Mouse (Mus musculus): ENCODE measurements at regions not wholly inside any gene's neighbourhood (a gene's known extent, or its start where the extent isn't known, plus 50 kb on each side); places are given as distances from the start of the nearest gene placed in this dataset.
"Not testable (repeated sequence)": the region's sequence is repeated elsewhere in the genome, so short reads cannot be mapped to it uniquely, and the experiment has no call there.

GRCm38 (mm10) chr13:3341416-3341815 is 196.4 kb upstream of the Gdi2 start:
- no peak for DNase-seq

- DNase-seq, result no peak
These were observed 194.3 kb upstream of the Gdi2 start for GRCm38 (mm10) chr13:3343611-3344010.

- not testable (repeated sequence) for DNase-seq
These were observed 183.0 kb upstream of the Gdi2 start for GRCm38 (mm10) chr13:3354912-3355311.

GRCm38 (mm10) chr13:3358079-3358608 is 179.7 kb upstream of the Gdi2 start:
- peak in 1 of 2 experiments; percentile 8 for DNase-seq

- peak; percentile 9 to 11 for DNase-seq
These were observed 178.7 kb upstream of the Gdi2 start for GRCm38 (mm10) chr13:3358996-3359750.

- peak; percentile 40 to 56 for DNase-seq
These were observed 178.1 kb upstream of the Gdi2 start for GRCm38 (mm10) chr13:3359751-3360260.

GRCm38 (mm10) chr13:3360503-3361490 is 177.1 kb upstream of the Gdi2 start:
- DNase-seq, result peak; percentile 47 to 77

- DNase-seq, result no peak
These were observed 165.2 kb upstream of the Gdi2 start for GRCm38 (mm10) chr13:3372701-3373100.

GRCm38 (mm10) chr13:3373522-3374220 is 164.2 kb upstream of the Gdi2 start:
- not testable (repeated sequence) for DNase-seq

GRCm38 (mm10) chr13:3374796-3375195 is 163.1 kb upstream of the Gdi2 start:
- no peak for DNase-seq

GRCm38 (mm10) chr13:3377801-3378200 is 160.1 kb upstream of the Gdi2 start:
- DNase-seq, result not testable (repeated sequence)

- not testable (repeated sequence) for DNase-seq
These were observed 132.1 kb upstream of the Gdi2 start for GRCm38 (mm10) chr13:3405783-3406182.

- DNase-seq, result peak; percentile 83 to 93
These were observed 131.4 kb upstream of the Gdi2 start for GRCm38 (mm10) chr13:3406236-3407017.

- not testable (repeated sequence) for DNase-seq
These were observed 127.6 kb upstream of the Gdi2 start for GRCm38 (mm10) chr13:3410281-3410680.

- DNase-seq, result no peak
These were observed 120.8 kb upstream of the Gdi2 start for GRCm38 (mm10) chr13:3417026-3417425.

GRCm38 (mm10) chr13:3455374-3455773 is 82.5 kb upstream of the Gdi2 start:
- not testable (repeated sequence) for DNase-seq

- no peak for DNase-seq
These were observed 61.0 kb upstream of the Gdi2 start for GRCm38 (mm10) chr13:3476884-3477283.

- peak; percentile 42 to 43 for DNase-seq
These were observed 59.7 kb upstream of the Gdi2 start for GRCm38 (mm10) chr13:3477997-3478728.

Measured in kidney, adult 8-10 months (tissue).